Mouse (Mus musculus): ENCODE measurements around the gene Exosc7.
A peak's percentile ranks its signal among the peaks of the same experiment; 100 is the strongest.

Gene Exosc7

DNA sequence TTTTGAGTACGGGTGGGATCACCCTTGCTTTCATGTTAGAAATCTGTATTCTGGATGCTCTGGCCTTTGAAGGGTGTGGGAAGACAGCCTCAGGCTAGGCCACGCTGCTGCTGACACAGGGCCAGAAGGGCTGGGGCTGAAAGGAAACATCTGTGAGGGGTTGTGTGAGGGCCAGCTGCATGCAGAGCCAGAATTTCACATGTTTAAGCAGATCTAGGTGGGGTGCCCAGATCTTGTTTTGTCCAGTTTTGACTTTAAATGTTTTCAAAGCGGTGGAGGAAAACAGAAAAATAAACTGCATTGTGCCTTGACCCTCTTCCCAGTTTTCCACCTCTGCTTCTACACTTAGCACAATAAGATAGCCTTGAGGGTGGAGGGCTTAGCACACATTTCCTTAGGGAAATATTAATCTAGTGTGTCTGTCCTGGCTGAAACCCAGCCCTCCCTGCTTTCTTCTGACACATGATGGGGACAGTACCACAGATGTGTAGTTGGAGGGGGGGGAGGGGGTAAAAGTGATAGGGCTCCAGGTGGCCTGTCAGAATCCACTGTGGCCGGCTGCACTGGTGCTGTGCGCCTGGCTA lies 26.0 kb downstream of the Exosc7 start:
- DNase-seq (ENCODE audit: low read depth, low spot score) = peak; percentile 65

DNA sequence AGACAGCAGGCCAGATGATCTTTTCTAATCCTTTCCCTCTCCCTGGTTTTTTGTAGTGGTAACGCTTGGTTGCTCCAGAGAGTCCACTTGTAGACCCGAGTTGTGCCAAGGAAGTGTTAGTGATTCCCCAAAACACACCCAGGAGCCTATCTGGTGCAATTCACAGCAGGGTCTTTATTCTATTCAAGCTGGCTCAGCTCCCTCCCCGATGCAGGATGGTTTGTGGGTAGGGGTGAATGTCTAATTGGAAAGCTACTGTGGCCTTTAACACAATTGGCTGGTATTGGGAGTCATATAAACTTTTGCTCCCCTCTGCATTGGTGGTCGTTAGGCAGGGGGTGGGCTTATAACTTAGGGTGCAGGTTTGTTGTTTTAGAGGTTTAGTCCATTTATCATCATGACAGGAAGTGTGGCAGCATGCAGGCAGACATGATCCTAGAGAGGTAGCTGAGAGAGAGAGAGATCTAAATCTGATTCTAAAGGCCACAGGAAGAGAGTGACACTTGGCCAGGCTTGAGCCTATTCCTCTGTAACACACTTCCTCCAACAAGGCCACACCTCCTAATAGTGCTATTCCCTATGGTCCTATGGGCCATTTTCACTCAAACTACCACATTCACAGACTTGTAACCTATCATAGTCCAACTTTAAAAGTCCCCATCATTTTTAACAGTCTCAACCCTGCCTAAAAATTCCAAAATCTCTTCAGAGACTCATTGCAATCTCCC lies 27.0 kb downstream of the Exosc7 start:
- no peak for DNase-seq (ENCODE audit: low read depth, low spot score)

DNA sequence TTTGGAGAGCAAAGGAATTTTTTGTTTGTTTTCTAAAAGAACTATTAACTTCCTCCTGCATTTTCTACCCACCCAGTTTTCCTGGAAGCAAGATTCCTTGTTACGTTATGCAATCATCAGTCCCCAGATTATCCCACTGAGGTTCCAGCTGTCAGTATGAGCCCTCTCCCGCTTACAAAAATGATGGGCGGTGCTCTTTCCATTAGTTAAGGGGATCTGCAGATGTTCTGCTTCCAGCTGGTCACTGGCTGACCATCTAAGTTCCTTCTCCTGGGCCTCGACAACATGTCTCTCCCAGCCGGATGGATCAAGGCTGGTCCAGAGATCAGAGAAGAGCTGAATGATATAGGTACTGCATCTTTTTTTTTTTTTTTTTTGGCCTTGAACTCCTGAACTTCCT lies 35.4 kb downstream of the Exosc7 start:
- DNase-seq (ENCODE audit: low read depth, low spot score) = no peak

DNA sequence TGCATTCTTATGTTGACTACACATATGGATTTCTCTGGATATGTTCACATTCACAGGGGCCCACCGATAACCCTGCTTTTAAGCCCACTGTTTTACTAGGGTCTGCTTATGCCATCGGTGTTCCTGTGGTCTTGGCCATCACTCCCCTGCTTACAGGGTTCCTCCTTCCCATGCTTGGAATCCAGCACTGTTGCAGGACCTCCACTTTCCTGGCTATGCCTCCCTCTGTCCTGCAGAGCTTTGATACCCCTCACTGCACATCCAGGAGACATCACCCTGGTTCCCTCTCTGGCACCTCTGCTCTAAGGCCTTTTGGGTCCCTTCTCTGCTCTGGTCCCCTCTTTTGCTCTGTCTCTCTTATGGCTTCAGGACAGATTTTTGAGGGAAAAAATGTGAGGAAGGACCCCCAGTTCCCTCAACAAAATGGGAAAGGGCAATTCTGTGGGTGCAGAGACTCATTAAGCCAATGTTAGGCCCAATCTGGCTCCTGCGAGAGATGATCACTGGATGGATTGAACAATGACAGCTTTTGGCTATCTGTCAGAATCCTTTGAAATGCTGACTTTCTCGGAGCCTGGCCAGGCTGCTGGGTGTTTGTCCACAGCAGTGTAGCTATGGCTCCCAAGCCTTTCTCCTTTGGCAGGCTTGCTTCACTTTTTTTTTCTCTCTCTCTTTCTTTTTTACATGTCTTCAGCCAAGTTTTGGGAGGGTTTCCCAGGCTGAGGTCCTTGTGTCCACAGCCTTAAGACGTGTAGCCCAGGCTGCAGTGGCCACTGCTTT lies 37.4 kb downstream of the Exosc7 start, which contains the start of gene Clec3b:
TSS of gene Clec3b (plus strand) at position 706 of the 780 bp plus-strand sequence.
- no peak for DNase-seq (ENCODE audit: low read depth, low spot score)

DNA sequence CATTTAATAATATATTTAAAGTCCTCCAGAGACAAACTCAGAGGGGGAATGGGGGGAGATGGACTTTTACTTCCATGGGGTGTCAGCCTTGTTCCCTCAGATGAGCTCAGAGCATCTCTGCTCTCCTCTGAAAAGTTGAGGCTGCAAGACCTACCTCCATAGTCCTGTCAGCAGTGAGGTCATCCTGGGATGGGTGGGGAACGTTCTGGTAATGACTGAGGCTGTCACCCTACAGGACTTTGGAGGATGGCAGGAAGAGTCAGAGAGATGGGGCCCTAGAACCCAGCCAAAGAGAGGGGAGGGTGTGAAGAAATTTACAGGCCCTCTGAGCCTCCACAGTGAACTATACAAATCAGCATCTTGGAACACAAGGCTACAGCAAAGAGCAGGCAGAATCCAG lies 38.5 kb downstream of the Exosc7 start:
- DNase-seq (ENCODE audit: low read depth, low spot score) = no peak

DNA sequence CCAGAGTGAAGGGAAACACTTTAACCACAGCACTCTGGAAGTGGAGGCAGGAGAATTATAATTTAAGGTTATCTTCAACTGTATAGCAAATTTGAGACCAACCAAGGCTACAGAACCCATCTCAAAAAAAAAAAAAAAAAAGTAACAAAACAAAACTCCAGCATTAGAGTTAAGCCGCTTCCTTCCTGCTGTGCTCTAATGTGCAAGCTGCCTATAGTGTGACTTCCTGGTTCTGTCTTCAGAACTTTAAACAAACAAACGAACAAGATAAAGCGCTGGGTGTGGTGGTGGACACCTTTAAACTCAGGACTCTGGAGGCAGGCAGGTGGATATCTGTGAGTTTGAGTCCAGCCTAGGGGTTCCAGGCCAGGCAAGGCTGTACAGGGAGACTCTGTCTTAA lies 39.0 kb downstream of the Exosc7 start:
- no peak for DNase-seq (ENCODE audit: low read depth, low spot score)

DNA sequence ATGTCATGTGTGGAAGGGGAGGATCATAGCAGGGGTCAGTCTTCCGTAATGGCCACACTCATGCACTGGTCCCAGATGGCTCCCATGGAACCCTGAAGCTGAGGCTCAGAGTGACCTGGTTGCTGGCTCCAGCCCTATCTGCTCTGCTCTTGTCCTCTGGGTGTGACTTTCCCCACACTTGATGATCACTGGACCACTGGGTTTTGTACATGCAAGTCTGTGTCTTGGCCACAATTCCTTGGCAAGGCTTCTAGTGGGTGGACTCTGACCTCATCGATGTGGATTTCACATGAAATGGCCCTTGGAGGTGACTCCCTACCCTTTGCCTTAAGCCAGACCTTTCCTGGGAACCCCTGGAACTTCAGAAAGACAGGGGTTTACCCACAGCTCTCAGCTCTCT lies 40.1 kb downstream of the Exosc7 start:
- DNase-seq (ENCODE audit: low read depth, low spot score) = no peak

DNA sequence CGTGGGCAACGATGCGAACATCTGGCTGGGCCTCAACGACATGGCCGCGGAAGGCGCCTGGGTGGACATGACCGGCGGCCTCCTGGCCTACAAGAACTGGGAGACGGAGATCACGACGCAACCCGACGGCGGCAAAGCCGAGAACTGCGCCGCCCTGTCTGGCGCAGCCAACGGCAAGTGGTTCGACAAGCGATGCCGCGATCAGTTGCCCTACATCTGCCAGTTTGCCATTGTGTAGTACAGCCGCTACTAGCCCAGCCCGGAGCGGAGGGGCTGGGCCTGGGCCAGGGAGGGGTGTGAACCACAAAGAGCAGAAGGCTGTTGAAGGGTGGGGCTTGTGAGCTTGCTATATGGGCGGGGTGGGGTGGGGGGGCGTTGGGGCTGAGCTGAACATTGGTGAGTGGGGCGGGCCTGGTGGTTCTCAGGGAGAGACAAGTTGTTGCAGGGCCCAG lies 43.9 kb downstream of the Exosc7 start:
- DNase-seq (ENCODE audit: low read depth, low spot score) = no peak

DNA sequence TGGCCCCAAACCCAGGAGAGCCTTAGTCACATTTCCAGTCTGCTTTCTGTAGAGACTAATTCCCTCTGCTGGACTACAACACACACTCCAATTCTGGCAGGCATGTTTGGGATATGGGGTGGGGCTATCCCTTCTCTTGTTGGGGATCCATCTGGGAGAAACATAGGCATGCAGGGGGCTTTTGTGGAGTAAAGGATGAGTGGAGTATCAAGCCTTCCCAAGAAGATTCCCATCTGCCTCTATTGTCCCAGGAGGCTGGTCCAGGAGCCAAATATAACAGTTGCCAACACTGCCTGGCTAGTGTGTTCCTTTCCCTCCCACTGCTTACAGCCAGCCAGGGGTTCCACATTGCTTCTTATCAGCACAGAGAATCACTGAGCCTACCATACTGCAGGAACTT lies 44.7 kb downstream of the Exosc7 start:
- DNase-seq (ENCODE audit: low read depth, low spot score) = peak; percentile 25

DNA sequence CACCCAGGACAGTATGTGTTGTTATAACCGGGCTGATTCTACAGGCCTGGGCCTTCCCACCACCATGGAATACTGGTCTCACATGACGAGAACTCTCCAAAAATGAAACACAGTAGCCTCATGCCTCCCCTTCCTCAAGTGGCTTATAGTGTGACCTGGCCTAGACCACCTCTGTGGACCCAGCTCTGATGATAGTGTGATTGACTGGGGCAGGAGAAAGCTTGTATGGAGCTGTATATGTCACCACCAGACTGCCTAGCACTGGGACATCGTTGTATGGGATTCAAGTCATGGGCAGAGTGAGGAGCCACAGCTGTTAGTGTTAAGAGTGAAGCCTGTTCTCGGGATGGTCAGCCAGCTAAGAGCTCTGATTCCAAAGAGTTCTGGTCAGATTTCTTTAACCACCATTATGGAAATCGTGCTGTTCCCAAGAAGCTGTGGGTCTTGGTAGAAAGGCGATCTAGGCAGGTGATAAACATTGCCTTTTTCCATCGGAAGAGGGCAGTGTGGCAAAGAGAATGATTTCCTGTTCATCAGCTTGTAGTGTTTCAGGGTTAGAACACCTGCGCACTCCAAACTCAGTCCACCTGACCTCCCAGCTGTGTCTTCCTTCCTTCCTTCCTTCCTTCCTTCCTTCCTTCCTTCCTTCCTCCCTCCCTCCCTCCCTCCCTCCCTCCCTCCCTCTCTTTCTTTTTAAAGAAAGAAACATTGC lies 45.3 kb downstream of the Exosc7 start:
- DNase-seq (ENCODE audit: low read depth, low spot score) = peak; percentile 72

DNA sequence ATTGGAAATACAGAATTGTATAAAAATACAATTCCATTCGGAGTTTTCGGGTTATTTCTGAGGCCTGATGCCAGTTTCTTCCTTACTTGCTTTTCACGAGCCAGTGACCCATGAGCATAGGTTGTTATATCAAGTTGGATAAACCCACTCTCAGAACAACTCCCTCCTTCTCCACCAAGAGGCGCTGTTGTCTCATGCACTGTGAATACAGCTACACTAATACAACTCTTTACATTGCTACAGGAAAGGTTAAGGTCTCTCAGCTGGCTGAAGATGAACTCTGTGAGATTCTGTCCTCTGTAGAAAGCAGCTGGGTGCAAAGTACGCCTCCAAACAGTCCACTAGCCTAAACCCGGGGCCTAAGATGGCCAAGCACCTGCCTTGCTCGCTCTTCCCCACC lies 46.3 kb downstream of the Exosc7 start:
- peak; percentile 91 for DNase-seq (ENCODE audit: low read depth, low spot score)

DNA sequence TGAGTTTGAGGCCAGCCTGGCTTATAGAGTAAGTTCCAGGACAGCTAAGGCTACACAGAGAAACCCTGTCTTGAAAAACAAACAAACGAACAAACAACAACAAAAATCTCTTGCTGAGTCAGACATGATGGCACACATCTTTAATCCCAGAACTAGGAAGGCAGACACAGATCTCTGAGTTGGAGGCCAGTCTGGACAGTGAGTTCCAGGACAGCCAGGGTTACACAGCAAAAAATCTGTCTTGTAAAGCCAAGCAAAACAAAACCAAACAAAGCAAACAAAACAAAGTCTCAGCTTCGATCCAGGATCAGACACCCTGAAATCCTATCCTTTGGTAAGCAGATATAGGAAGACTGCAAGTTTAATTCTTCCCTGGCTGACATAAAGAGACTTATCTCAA lies 48.8 kb downstream of the Exosc7 start:
- DNase-seq (ENCODE audit: low read depth, low spot score) = no peak

DNA sequence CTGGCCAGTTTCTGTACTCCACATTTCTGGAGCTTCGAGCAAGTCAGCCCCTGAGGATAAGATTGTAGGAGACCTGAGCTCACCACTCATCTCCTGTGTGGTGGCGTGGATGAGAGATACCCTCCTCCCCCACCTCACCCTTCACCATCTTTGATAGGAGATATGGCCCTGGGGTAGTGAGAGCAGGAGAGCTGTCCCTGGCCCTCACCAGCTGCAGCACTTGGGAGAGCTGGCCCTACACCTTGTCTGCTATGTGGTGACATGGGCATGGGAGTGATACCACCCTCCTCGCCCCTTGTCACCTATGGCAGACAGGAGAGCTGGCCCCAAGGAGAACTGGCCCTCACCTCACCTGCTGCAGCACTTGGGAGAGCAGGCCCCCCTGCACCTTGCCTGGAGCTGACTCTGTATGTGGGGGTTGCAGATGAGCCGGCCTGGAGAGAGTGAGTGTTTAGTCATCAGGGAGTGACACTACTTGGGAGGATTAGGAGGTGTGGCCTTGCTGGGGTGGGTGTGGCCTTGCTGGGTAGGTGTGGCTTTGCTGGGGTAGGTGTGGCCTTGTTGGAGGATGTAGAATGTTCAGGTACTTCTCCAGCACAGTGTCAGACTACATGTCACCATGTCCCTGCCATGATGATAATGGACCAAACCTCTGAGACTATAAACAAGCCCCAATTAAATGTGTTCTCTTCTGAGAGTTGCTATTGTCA lies 50.1 kb downstream of the Exosc7 start:
- no peak for DNase-seq (ENCODE audit: low read depth, low spot score)

DNA sequence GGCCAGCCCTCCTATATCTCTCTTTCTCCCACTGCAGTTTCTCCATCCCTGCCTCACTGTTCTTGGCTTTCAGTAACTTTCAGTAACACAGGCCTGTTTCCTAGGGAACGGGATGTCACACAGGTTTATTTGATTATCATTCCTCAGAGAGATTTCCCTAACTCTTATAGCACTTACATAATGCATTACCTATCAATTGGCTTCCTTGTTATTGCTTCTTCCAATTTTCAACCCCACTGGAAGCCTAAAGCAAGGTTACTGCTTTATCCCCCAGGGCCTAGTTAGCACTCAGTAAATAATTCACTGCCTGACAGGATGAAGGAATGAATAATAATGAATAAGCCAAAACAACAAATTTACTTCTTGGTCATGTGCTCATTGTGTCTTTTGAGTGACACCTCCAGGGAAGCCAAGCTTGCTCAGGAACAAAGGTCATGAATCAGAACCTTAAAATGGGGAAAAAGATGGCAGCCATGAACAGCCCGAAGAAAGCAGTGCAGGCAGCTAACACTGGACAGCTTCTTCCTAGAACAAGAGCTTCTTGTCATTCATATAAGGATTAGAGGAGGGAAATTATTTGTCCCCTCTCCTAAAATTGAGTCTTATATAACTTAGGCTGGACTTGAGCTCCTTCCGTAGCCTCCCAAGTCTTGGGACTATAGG lies 52.9 kb downstream of the Exosc7 start:
- DNase-seq (ENCODE audit: low read depth, low spot score) = peak; percentile 31

DNA sequence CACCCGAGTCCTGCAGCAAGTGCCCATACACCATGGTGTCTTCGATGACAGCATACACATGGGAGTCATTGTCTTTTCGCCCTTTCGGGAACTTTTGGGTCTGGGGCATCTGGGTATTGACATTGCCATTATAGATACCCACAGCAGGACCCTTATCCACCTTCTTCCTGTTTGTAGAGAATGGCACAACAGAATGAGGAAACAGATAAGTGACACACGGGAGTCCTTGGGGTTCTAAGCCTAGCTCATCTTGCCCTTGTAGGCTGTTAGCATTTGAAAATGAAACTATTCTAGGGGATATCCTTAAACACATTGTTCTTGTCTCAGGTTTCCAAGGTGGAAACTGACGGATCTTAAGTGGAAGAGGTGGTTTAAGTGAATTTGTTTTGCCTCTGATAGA lies 60.7 kb downstream of the Exosc7 start:
- DNase-seq (ENCODE audit: low read depth, low spot score) = no peak

DNA sequence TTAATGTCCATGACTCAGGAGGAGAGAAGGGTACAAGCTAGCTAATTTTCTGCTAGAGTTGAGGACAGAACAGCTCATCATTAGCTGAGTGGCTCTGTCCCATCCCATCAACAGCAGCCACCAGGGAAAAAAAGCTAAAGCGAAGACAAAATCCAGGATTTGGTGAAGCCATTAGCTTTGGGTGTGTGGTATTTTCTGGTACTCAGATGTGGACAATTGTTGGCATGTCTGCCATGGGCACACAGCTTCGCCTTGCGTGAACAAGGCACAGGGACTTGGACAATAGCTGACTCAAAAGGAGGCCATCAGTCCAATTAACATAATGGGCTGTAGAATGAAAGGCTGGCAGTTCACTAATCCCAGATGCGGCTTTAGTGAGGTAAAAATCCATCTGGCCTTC lies 61.3 kb downstream of the Exosc7 start:
- no peak for DNase-seq (ENCODE audit: low read depth, low spot score)

DNA sequence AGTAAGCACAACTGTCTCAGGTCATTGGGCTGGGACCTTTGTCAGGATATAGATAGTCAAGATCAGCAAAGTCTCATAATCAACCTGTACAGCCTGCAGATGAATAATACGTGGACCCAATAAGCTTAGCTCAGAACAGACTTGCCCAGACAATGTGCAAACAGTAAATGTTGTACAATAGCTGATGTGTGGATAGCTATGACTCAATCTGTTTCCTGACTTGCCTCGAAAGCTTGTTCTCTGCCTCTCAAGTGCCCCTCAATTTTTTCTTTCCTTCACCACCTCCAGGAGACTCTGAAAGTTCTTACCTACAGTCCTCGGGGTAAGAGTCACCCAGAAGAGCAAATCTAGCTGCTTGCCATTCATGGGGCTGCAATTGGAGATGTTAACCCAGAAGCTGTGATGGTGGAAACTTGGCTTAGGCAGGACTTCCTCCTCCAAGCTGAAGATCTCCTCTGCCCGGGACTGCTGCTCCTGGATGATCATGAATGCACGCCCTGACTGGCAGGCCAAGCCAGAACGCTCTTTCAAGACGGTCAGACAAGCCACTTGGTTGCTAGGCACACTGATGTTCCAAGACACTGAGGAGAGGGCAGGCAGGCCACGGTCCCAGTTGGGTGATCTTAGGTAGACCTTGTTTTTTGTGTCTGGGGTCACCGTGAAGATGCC lies 64.5 kb downstream of the Exosc7 start:
- no peak for DNase-seq (ENCODE audit: low read depth, low spot score)

DNA sequence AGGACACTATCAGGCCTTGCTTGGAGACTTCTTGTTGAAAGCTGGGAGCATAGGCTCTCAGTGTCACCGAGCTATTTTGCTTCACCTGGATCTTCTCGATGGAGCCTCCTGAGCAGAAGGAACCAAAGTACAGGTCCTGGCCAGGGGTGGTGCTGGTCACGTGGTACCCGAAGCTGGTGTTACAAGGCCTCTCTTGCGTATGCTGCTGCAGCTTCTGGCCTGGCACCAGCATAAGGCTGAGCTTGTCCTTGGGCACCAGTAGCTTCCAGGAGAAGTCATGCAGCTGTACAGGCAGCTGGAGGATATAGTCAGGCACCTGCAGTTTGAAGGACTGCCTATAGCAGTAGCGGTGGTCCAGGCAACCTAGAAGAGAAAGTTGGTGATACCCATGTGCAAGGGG lies 67.0 kb downstream of the Exosc7 start:
- DNase-seq (ENCODE audit: low read depth, low spot score) = no peak

DNA sequence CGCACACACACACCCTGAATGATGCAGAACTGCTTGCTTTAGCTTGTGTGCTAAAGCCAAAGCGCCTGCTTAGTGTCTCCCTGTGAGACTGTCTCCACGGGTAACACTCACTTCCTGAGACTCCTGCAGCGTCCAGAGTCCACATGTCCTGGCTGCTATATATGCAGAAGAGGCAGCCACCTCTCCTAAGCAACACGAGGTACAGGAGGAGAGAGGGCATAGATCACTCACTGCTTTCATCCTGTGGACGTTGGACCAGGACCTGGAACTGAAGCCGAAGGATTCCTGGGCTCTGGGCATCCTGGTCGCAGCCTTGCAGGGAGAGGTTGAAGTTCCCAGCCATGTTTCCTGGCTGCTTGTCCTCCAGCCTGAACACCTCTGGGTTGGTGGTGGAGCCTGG lies 70.2 kb downstream of the Exosc7 start:
- no peak for DNase-seq (ENCODE audit: low read depth, low spot score)

DNA sequence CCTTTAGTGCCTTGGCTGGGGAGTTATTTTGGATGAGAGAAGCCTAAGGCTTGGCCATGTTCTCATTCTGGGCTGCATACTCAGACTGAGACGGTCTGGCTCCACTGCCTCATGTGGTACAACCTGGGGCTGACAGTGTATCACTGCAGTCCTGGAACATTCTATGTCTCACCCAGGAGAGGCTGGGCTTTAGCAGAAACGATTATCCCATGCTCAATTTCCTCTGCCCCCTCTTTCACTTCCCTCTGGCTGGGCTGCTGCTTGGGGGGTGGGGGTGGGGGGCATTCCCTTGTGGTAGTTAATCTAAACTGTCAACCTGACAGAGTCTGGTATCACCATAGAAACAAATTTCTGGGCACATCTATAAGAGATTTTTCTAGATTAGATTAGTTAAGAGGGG lies 72.5 kb downstream of the Exosc7 start:
- no peak for DNase-seq (ENCODE audit: low read depth, low spot score)
